Mouse (Mus musculus): ENCODE measurements around the gene Aif1. TPM values are rescaled to one million over a fixed set of nuclear protein-coding genes. Genes with fewer than 3 reads are reported as not detected.

Aif1 gene
- polyA plus RNA-seq, 2 experiments = 8.1 to 20.7 TPM

- DNase-seq (ENCODE audit: low read depth in 3 of 3, low spot score in 3 of 3) (no peak), ATAC-seq (ENCODE audit: insufficient read depth) (no peak)
- peaks cover 10 to 12% of the 10 kb centered on the region in 2 experiments for H3K4me1 ChIP-seq (replicated peaks; ENCODE audit: control insufficient read depth in 2 of 2, insufficient read depth in 2 of 2, low read length in 1 of 2)
- H3K9me3 ChIP-seq (ENCODE audit: control insufficient read depth, low read length) = no peaks in the 10 kb centered on the region
- WGBS (ENCODE audit: insufficient replicate concordance) = 84% methylated on average over 3 of the region's 3 CpGs
- TF ChIP-seq EP300 (IDR thresholded peaks at IDR 0.05; ENCODE audit: low read depth) = no peak
- TF ChIP-seq CTCF (IDR thresholded peaks at IDR 0.05; ENCODE audit: low read depth) = no peak
- H3K4me2 ChIP-seq (ENCODE audit: low read depth) = no peak overlapping the region
- H3K27me3 ChIP-seq (ENCODE audit: control insufficient read depth, insufficient read depth, low read length) = no peaks in the 10 kb centered on the region
- H3K4me3 ChIP-seq (ENCODE audit: insufficient read depth in 1 of 2, low read depth in 2 of 2, low read length in 2 of 2) = no peak overlapping the region
- no peak overlapping the region for H3K9ac ChIP-seq (replicated peaks)
- H3K36me3 ChIP-seq (replicated peaks; ENCODE audit: control insufficient read depth, insufficient read depth, low read depth) = peaks cover 62% of the 10 kb centered on the region
- H3K27ac ChIP-seq = no peak overlapping the region
Measured at GRCm38 (mm10) chr17:35139269-35139668, 36.6 kb downstream of the Aif1 start.

GRCm38 (mm10) chr17:35135591-35136320 lies 40.1 kb downstream of the Aif1 start:
- ATAC-seq (ENCODE audit: insufficient read depth) (peak; percentile 36), DNase-seq (ENCODE audit: low read depth in 3 of 3, low spot score in 3 of 3) (peak; percentile 40 to 56 (median 45))
- under 1% methylated on average over 41 of the region's 43 CpGs for WGBS (ENCODE audit: insufficient replicate concordance)

GRCm38 (mm10) chr17:35134801-35135590 lies 40.9 kb downstream of the Aif1 start, which contains the start of gene Bag6:
Gene Bag6, plus strand, starts transcription at chr17:35135178.
- H3K4me2 ChIP-seq (ENCODE audit: low read depth) = peak within 1 kb of the TSS; percentile 93
- peak; percentile 81 to 86 (median 83) for DNase-seq (ENCODE audit: low read depth in 3 of 3, low spot score in 3 of 3)
- peak; percentile 91 for ATAC-seq (ENCODE audit: insufficient read depth)

More at GRCm38 (mm10) chr17:35135591-35136320, 40.1 kb downstream of the Aif1 start:
- Histone ChIP-seq H3K27me3 (ENCODE audit: control insufficient read depth, insufficient read depth, low read length) (no peaks in the 10 kb centered on the region), H3K4me3 (ENCODE audit: insufficient read depth in 1 of 2, low read depth in 2 of 2, low read length in 2 of 2) (peak overlapping the region; percentile 72 to 83), H3K4me1 (replicated peaks; ENCODE audit: control insufficient read depth in 2 of 2, insufficient read depth in 2 of 2, low read length in 1 of 2) (peaks cover 10 to 12% of the 10 kb centered on the region in 2 experiments), H3K4me2 (ENCODE audit: low read depth) (peak overlapping the region; percentile 93), H3K9ac (replicated peaks) (peak overlapping the region; percentile 81), H3K36me3 (replicated peaks; ENCODE audit: control insufficient read depth, insufficient read depth, low read depth) (peaks cover 27% of the 10 kb centered on the region), H3K27ac (peak overlapping the region; percentile 69), H3K9me3 (ENCODE audit: control insufficient read depth, low read length) (no peaks in the 10 kb centered on the region)
- 0 out of 2 replicates have a peak, but pooled peaks have one; percentile 20 for TF ChIP-seq CTCF (IDR thresholded peaks at IDR 0.05; ENCODE audit: low read depth)
- no peak for TF ChIP-seq EP300 (IDR thresholded peaks at IDR 0.05; ENCODE audit: low read depth)

GRCm38 (mm10) chr17:35133517-35133916 lies 42.4 kb downstream of the Aif1 start:
- H3K4me1 ChIP-seq (replicated peaks; ENCODE audit: control insufficient read depth in 2 of 2, insufficient read depth in 2 of 2, low read length in 1 of 2) = peaks cover 10 to 12% of the 10 kb centered on the region in 2 experiments
- H3K4me3 ChIP-seq (ENCODE audit: insufficient read depth in 1 of 2, low read depth in 2 of 2, low read length in 2 of 2) = no peak overlapping the region
- TF ChIP-seq EP300 (IDR thresholded peaks at IDR 0.05; ENCODE audit: low read depth) = no peak
- no peak for TF ChIP-seq CTCF (IDR thresholded peaks at IDR 0.05; ENCODE audit: low read depth)
- no peak overlapping the region for H3K9ac ChIP-seq (replicated peaks)
- no peaks in the 10 kb centered on the region for H3K9me3 ChIP-seq (ENCODE audit: control insufficient read depth, low read length)
- WGBS (ENCODE audit: insufficient replicate concordance) = 83% methylated on average over 7 of the region's 7 CpGs
- DNase-seq (ENCODE audit: low read depth in 3 of 3, low spot score in 3 of 3) = no peak
- no peak overlapping the region for H3K27ac ChIP-seq
- H3K36me3 ChIP-seq (replicated peaks; ENCODE audit: control insufficient read depth, insufficient read depth, low read depth) = peaks cover 5% of the 10 kb centered on the region
- no peaks in the 10 kb centered on the region for H3K27me3 ChIP-seq (ENCODE audit: control insufficient read depth, insufficient read depth, low read length)
- H3K4me2 ChIP-seq (ENCODE audit: low read depth) = peak overlapping the region; percentile 93; the same call in 1 of the 2 replicates
- no peak for ATAC-seq (ENCODE audit: insufficient read depth)

More at GRCm38 (mm10) chr17:35134801-35135590, 40.9 kb downstream of the Aif1 start, which contains the start of gene Bag6:
- Histone ChIP-seq H3K36me3 (replicated peaks; ENCODE audit: control insufficient read depth, insufficient read depth, low read depth) (peaks cover 19% of the 10 kb centered on the region), H3K9me3 (ENCODE audit: control insufficient read depth, low read length) (no peaks in the 10 kb centered on the region), H3K27ac (peak within 1 kb of the TSS; percentile 69), H3K27me3 (ENCODE audit: control insufficient read depth, insufficient read depth, low read length) (no peaks in the 10 kb centered on the region), H3K4me1 (replicated peaks; ENCODE audit: control insufficient read depth in 2 of 2, insufficient read depth in 2 of 2, low read length in 1 of 2) (peaks cover 10 to 12% of the 10 kb centered on the region in 2 experiments), H3K4me3 (ENCODE audit: insufficient read depth in 1 of 2, low read depth in 2 of 2, low read length in 2 of 2) (peak within 1 kb of the TSS; percentile 72 to 83), H3K9ac (replicated peaks) (peak within 1 kb of the TSS; percentile 81)
- WGBS (ENCODE audit: insufficient replicate concordance) = under 1% methylated on average over 65 of the region's 66 CpGs
- peak; percentile 73 for TF ChIP-seq EP300 (IDR thresholded peaks at IDR 0.05; ENCODE audit: low read depth)
- TF ChIP-seq CTCF (IDR thresholded peaks at IDR 0.05; ENCODE audit: low read depth) = no peak
